Mouse (Mus musculus) splenic B cell, adult 2 months (primary cell): ENCODE measurements around the gene Chchd6.
A peak's percentile ranks its signal among the peaks of the same experiment; 100 is the strongest.

Experiments
- DNase-seq: peaks from one replicate; pipeline ENCODE4 v3.0.0-alpha.2; 2011; ENCODE audit warnings: low read depth, low spot score
- H3K27me3 ChIP-seq: 2 replicates; pipeline ENCODE4 v1.6.1; 2012; ENCODE audit warnings: mild to moderate bottlenecking, low read length, moderate library complexity, mixed read lengths; ENCODE audit not compliant: control insufficient read depth, poor library complexity, insufficient read depth, severe bottlenecking
- H3K36me3 ChIP-seq: 2 replicates; pipeline ENCODE4 v1.6.1; 2012; ENCODE audit warnings: mild to moderate bottlenecking, low read length, moderate library complexity, mixed read lengths; ENCODE audit not compliant: control insufficient read depth, poor library complexity, insufficient read depth, severe bottlenecking

The Chchd6 gene

GRCm38 (mm10) chr6:89422621-89423020 is 172.8 kb downstream of the Chchd6 start:
- no peaks in the 10 kb centered on the region for H3K36me3 ChIP-seq
- H3K27me3 ChIP-seq, result no peaks in the 10 kb centered on the region
- peak; percentile 28 for DNase-seq

- peak; percentile 51 for DNase-seq
- no peaks in the 10 kb centered on the region for H3K36me3 ChIP-seq
These were observed 173.5 kb downstream of the Chchd6 start for GRCm38 (mm10) chr6:89421922-89422321.

GRCm38 (mm10) chr6:89421503-89421902 is 173.9 kb downstream of the Chchd6 start:
- no peaks in the 10 kb centered on the region for H3K36me3 ChIP-seq
- peak; percentile 61 for DNase-seq
- no peaks in the 10 kb centered on the region for H3K27me3 ChIP-seq

More at GRCm38 (mm10) chr6:89421922-89422321, 173.5 kb downstream of the Chchd6 start:
- H3K27me3 ChIP-seq, result no peaks in the 10 kb centered on the region

- no peaks in the 10 kb centered on the region for H3K36me3 ChIP-seq
- no peak for DNase-seq
- H3K27me3 ChIP-seq, result no peaks in the 10 kb centered on the region
These were observed 174.7 kb downstream of the Chchd6 start for GRCm38 (mm10) chr6:89420756-89421155.

GRCm38 (mm10) chr6:89420110-89420509 is 175.3 kb downstream of the Chchd6 start:
- DNase-seq, result no peak
- Histone ChIP-seq H3K36me3 (no peaks in the 10 kb centered on the region), H3K27me3 (no peaks in the 10 kb centered on the region)

- DNase-seq, result no peak
- Histone ChIP-seq H3K27me3 (no peaks in the 10 kb centered on the region), H3K36me3 (no peaks in the 10 kb centered on the region)
These were observed 176.2 kb downstream of the Chchd6 start for GRCm38 (mm10) chr6:89419066-89419815.

- H3K27me3 ChIP-seq, result no peaks in the 10 kb centered on the region
- DNase-seq, result no peak
- H3K36me3 ChIP-seq, result no peaks in the 10 kb centered on the region
These were observed 179.3 kb downstream of the Chchd6 start for GRCm38 (mm10) chr6:89416030-89416595.

- no peak for DNase-seq
- H3K36me3 ChIP-seq, result no peaks in the 10 kb centered on the region
- no peaks in the 10 kb centered on the region for H3K27me3 ChIP-seq
These were observed 180.4 kb downstream of the Chchd6 start for GRCm38 (mm10) chr6:89415091-89415490.

GRCm38 (mm10) chr6:89414126-89414525 is 181.3 kb downstream of the Chchd6 start:
- Histone ChIP-seq H3K36me3 (no peaks in the 10 kb centered on the region), H3K27me3 (no peaks in the 10 kb centered on the region)
- no peak for DNase-seq

GRCm38 (mm10) chr6:89413481-89413884 is 182.0 kb downstream of the Chchd6 start:
- Histone ChIP-seq H3K36me3 (no peaks in the 10 kb centered on the region), H3K27me3 (no peaks in the 10 kb centered on the region)
- no peak for DNase-seq

- no peaks in the 10 kb centered on the region for H3K36me3 ChIP-seq
- no peak for DNase-seq
- no peaks in the 10 kb centered on the region for H3K27me3 ChIP-seq
These were observed 182.9 kb downstream of the Chchd6 start for GRCm38 (mm10) chr6:89412562-89412961.

GRCm38 (mm10) chr6:89409041-89409440 is 186.4 kb downstream of the Chchd6 start:
- Histone ChIP-seq H3K27me3 (no peaks in the 10 kb centered on the region), H3K36me3 (no peaks in the 10 kb centered on the region)
- no peak for DNase-seq

- Histone ChIP-seq H3K27me3 (no peaks in the 10 kb centered on the region), H3K36me3 (no peaks in the 10 kb centered on the region)
- no peak for DNase-seq
These were observed 187.2 kb downstream of the Chchd6 start for GRCm38 (mm10) chr6:89408259-89408658.

- H3K27me3 ChIP-seq, result no peaks in the 10 kb centered on the region
- no peaks in the 10 kb centered on the region for H3K36me3 ChIP-seq
- no peak for DNase-seq
These were observed 188.1 kb downstream of the Chchd6 start for GRCm38 (mm10) chr6:89407247-89407889.

GRCm38 (mm10) chr6:89404964-89405363 is 190.5 kb downstream of the Chchd6 start:
- no peaks in the 10 kb centered on the region for H3K27me3 ChIP-seq
- no peak for DNase-seq
- no peaks in the 10 kb centered on the region for H3K36me3 ChIP-seq
